Mouse (Mus musculus): ENCODE results near the gene Sec63.

DNA sequence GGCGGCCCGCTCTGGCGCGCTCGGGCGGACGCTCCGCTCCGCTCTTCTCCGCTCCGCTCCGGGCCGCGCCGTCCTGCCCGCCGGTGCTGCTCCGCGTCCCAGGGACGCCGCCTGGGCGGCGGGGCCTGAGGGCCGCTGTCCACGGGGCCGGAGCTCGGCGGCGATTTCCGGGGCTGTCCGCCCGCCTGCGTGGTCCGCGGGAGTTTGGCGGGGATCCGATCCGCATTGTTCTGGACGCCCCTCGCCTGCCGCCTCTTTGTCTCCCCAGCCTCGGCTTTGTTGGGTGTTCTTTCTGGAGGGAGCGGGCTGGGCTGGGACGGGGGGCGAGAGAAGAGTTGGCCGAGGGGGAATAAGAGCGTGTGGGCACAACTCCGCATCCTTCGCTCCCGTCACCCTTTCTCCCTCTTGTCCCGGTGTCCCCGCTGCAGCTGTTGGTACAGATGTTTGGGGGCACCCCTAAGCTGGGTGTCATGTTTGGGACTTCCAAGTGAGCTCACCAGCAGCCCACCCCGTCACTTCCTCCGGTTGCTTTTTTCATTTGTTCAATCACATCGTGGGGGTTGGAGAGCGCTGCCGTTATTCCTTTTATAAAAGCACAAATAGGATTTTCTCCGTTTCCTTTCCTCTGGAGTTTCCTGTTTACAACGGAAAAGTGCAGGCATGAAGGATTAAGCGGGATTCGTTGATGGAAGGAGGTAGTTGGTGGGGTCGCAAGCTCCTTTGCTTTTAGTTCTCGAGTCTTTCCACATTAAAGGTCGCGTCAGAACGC lies 789 bp downstream of the Sec63 start:
- TF ChIP-seq POLR2A (IDR thresholded peaks at IDR 0.05; ENCODE audit: control insufficient read depth, extremely low read depth, insufficient read depth, low read length, poor library complexity) (no peak; the same call in 1 of the 2 replicates), CTCF (IDR thresholded peaks at IDR 0.05; ENCODE audit: borderline replicate concordance, control insufficient read depth, extremely low read depth, insufficient read depth, low read length, poor library complexity) (no peak)

Measured in thymus, adult 2 months (tissue).